Comparison of ENCODE assay signal across 13 mouse cellular contexts in genomic region chr11:20301332-20301731, GRCm38 (mm10). TPM values are rescaled to one million over a fixed set of nuclear protein-coding genes. Genes with fewer than 3 reads are reported as not detected.
DNase-seq lines count a peak whose midpoint lies in the region; ATAC-seq lines count a peak whose summit lies in the region.
"Had no signal": no experiment of that assay in that cellular context is flagged by ENCODE, and none has a peak within 500 bp of the region (broad histone marks: within the 10 kb centered on the region; RNA-seq: fewer than 3 reads in every experiment).

No protein-coding gene starts in this region.

- DNase-seq in 416B (ENCODE audit: low read depth) = peak; percentile 41
- DNase-seq in CD4-positive helper T cell, adult 2 months (ENCODE audit: low read depth, low spot score) = peak; percentile 38
- DNase-seq in ovary, adult 18-20 months (ENCODE audit: low spot score) = no peak
- DNase-seq in kidney, adult 9 months = no peak
- no peak for DNase-seq in kidney, postnatal 36 days
- DNase-seq: adrenal gland, postnatal 36 days; cerebellum, adult 9-10 months; heart, postnatal 14 days; kidney, adult 11 months; thymus, postnatal 4 days had no signal

- peak; percentile 49 for ATAC-seq in activated CD4-positive, CD25-positive, alpha-beta regulatory T cell, adult 4 months
- ATAC-seq in megakaryocyte progenitor cell, adult 5-6 weeks (replicated peaks; ENCODE audit: poor library complexity) = peak; percentile 57
- ATAC-seq: hindbrain, postnatal 0 days had no signal

RNA-seq across cellular contexts. Expression of gene Slc1a4, which starts 31.2 kb away (rescaled TPM):
- polyA plus RNA-seq in activated CD4-positive, CD25-positive, alpha-beta regulatory T cell, adult 4 months (2017; shearing (Covaris generic)) = under 1 TPM in 1 of 2 experiments, not detected in 1; 0.46 TPM
- total RNA-seq in megakaryocyte progenitor cell, adult 5-6 weeks (2015) = 0.29 and 0.52 TPM in 2 replicates
- 0.37 and 0.75 TPM in 2 replicates for total RNA-seq in megakaryocyte progenitor cell, adult 5-6 weeks (2017)

RNA-seq across cellular contexts. Expression of gene Cep68, which starts 52.1 kb away (rescaled TPM):
- 10 to 100 TPM in 1 of 2 experiments, 1 to 10 TPM in 1; 9.4 to 11.2 TPM for polyA plus RNA-seq in activated CD4-positive, CD25-positive, alpha-beta regulatory T cell, adult 4 months (2017; shearing (Covaris generic))
- 22.6 and 27.7 TPM in 2 replicates for total RNA-seq in megakaryocyte progenitor cell, adult 5-6 weeks (2015)
- total RNA-seq in megakaryocyte progenitor cell, adult 5-6 weeks (2017) = 28.3 and 28.6 TPM in 2 replicates

Comparison
In these comparisons a context has a peak if more than half of its experiments do, and no peak if none do; other contexts are left out.
1. DNase-seq: peak in 416B (single experiment) and CD4-positive helper T cell, adult 2 months (single experiment); none in ovary, adult 18-20 months (single experiment), kidney, adult 9 months (single experiment) and kidney, postnatal 36 days (0 of 2).